Mouse (Mus musculus): ENCODE results near the gene Ckb. TPM values are rescaled to one million over a fixed set of nuclear protein-coding genes. Genes with fewer than 3 reads are reported as not detected.

Ckb gene
- polyA plus RNA-seq, 1 experiment from 2014 or later = 1,731 TPM

DNA sequence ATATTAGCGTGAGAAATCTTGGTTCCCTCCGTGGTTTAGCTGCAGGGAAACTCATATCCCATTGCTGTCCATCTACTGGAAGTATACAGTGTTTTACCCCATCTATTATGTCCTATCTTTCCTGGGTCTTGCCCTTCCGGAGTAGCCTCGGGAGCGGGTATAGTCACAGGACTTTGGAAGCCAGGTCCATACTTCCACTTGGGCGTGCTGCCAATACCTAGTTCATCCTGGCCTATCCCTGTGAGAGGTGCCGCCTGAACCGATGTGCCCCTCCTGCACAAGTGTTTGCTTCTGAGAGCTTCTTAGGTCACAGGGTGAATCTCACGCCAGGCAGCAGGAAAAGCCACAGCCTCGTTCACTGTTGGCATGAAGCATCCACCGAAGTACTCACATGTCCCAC is 17.3 kb upstream of the Ckb start:
- H3K27me3 ChIP-seq (replicated peaks) = no peaks in the 10 kb centered on the region
- no peak overlapping the region for H3K9ac ChIP-seq (replicated peaks)
- no peak overlapping the region for H3K4me2 ChIP-seq
- no peaks in the 10 kb centered on the region for H3K9me3 ChIP-seq (replicated peaks)
- 83% methylated on average over 11 of the region's 11 CpGs for WGBS
- no peak overlapping the region for H3K27ac ChIP-seq (replicated peaks)
- peaks cover 59% of the 10 kb centered on the region for H3K4me1 ChIP-seq
- H3K4me3 ChIP-seq (replicated peaks) = no peak overlapping the region
- no peak for ATAC-seq (ENCODE audit: low FRiP score)
- H3K36me3 ChIP-seq = no peaks in the 10 kb centered on the region

DNA sequence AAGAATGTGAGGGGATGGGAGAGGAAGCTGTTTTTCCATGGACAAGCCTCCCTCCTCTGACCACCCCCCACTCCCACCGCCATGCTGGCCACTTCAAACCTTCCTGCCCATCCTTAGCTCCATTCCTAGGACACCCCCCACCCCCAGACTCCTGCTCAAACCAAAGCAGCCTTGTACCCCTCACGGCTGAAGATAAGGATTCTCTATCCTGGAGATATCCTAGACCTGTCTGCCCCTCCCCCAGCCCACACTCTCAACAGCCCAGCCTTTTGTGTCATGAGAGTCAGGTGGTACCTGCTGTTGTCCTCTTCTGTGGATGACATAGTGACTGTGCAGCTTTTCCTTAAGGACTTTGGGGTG is 15.9 kb upstream of the Ckb start:
- Histone ChIP-seq H3K4me2 (no peak overlapping the region), H3K36me3 (peaks cover 5% of the 10 kb centered on the region; the same call in 1 of the 2 replicates), H3K9ac (replicated peaks) (no peak overlapping the region), H3K4me1 (peaks cover 45% of the 10 kb centered on the region), H3K9me3 (replicated peaks) (no peaks in the 10 kb centered on the region), H3K27ac (replicated peaks) (peak overlapping the region; percentile 83), H3K4me3 (replicated peaks) (no peak overlapping the region), H3K27me3 (replicated peaks) (no peaks in the 10 kb centered on the region)
- no peak for ATAC-seq (ENCODE audit: low FRiP score)
- 38% methylated on average over 2 of the region's 2 CpGs for WGBS

DNA sequence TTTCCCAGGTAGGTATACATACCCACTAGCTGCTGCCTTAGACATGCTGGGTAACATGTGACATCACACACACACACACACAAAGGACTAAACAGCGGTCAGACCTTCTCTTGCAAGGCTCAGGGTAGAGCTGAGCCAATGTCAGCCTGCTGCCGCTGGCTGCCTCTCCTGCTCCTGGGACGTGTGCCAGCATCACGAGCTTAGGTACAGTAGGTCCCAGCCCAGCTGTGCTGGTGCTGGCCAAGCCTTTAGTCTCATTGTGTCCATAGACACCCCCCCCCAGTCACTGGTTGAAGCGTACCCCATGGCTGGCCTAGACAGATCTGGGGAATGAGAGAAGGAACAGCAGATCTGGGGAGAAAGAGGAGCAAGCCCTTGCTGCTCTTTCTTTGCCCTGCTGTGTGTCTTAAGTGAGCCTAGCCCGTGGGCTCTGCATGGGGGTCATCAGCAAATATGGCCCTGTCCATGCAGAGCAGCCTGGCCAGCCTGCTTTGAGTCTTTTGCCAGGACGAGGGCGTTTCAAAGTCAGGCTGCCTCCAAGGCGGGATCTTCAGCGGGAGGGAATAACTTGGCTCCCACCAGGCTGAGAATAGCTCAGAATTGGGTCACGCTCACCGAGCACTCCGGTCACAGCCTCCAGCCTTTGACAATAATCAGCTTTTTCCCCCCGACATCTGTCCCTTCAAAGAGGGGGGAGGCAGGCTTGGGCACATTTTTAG is 15.4 kb upstream of the Ckb start:
- peaks cover 8% of the 10 kb centered on the region; the same call in 1 of the 2 replicates for H3K36me3 ChIP-seq
- peaks cover 40% of the 10 kb centered on the region for H3K4me1 ChIP-seq
- H3K9me3 ChIP-seq (replicated peaks) = no peaks in the 10 kb centered on the region
- H3K27me3 ChIP-seq (replicated peaks) = no peaks in the 10 kb centered on the region
- ATAC-seq (ENCODE audit: low FRiP score) = peak; percentile 43
- H3K9ac ChIP-seq (replicated peaks) = no peak overlapping the region
- 16% methylated on average over 14 of the region's 14 CpGs for WGBS
- no peak overlapping the region for H3K4me3 ChIP-seq (replicated peaks)
- H3K4me2 ChIP-seq = peak overlapping the region; percentile 26; the same call in 1 of the 2 replicates
- H3K27ac ChIP-seq (replicated peaks) = peak overlapping the region; percentile 83

DNA sequence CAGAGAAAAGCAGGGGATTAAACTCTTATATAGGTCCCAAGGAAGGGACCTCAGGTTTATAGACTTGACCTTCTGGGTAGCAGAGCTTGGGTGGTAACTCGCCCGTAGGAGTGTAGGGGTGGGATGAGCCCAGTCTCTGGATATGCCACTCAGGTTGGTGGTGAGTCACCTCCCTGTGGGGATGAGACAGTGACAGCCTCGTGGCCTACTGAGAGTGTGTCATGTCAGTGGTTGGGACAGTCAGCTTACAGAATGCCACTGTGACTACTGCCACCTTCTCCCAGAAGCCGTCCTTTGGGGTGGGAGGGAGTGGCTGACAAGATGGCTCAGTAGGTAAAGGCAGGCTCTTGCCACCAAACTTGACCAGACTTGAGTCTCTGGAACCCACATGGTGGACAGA is 14.3 kb upstream of the Ckb start:
- peaks cover 8% of the 10 kb centered on the region; the same call in 1 of the 2 replicates for H3K36me3 ChIP-seq
- no peak overlapping the region for H3K4me3 ChIP-seq (replicated peaks)
- H3K9me3 ChIP-seq (replicated peaks) = no peaks in the 10 kb centered on the region
- ATAC-seq (ENCODE audit: low FRiP score) = no peak
- H3K27ac ChIP-seq (replicated peaks) = peak overlapping the region; percentile 83
- no peak overlapping the region for H3K9ac ChIP-seq (replicated peaks)
- peaks cover 29% of the 10 kb centered on the region for H3K4me1 ChIP-seq
- WGBS = 89% methylated on average over 4 of the region's 4 CpGs
- no peaks in the 10 kb centered on the region for H3K27me3 ChIP-seq (replicated peaks)
- no peak overlapping the region for H3K4me2 ChIP-seq

DNA sequence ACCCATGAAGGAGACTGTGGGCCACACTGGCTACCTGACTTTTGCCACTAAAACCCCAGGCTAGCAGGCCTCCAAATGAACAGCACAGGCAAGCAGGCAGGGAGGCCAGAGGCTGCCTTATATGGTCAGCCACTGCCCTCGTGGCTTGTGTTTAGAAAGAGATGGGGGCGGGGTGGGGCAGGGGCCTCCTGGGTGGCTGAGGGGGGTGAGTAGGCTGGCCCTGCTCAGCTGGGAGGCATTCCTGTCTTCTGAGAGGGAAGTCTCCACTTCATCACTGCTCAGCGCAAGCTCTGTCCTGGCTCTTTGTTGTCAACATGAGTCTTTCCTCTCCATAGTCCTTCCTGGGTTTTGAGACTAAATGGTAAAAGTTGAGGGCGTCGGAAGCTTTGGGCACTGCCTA is 10.7 kb upstream of the Ckb start:
- H3K27me3 ChIP-seq (replicated peaks) = no peaks in the 10 kb centered on the region
- no peak overlapping the region for H3K4me3 ChIP-seq (replicated peaks)
- no peaks in the 10 kb centered on the region for H3K9me3 ChIP-seq (replicated peaks)
- no peak for ATAC-seq (ENCODE audit: low FRiP score)
- no peak overlapping the region for H3K4me2 ChIP-seq
- H3K36me3 ChIP-seq = peaks cover 14% of the 10 kb centered on the region; the same call in 1 of the 2 replicates
- peaks cover 28% of the 10 kb centered on the region for H3K4me1 ChIP-seq
- 68% methylated on average over 5 of the region's 5 CpGs for whole genome bisulfite sequencing
- H3K27ac ChIP-seq (replicated peaks) = no peak overlapping the region
- no peak overlapping the region for H3K9ac ChIP-seq (replicated peaks)

DNA sequence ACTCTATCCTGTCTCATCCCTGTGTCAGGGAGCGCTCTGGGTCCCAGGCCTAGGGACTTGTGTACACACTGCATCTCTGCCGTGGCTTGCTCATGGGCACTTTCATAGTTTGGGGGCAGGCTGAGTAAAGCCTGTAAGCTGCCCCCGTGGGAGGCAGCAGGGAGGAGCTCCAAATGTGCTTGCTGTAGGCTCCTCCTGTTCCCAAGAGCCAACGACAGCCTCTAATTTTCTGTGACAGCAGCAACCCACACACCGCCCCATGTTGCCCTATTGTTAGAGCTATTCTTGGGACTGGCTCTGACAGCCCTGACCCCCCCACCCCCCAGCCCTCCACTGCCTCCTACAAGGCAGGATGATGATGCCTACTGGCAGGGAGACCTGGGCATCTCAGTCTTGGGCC is 9.9 kb upstream of the Ckb start:
- H3K4me1 ChIP-seq = peaks cover 28% of the 10 kb centered on the region
- H3K9ac ChIP-seq (replicated peaks) = no peak overlapping the region
- WGBS = 81% methylated on average over 5 of the region's 5 CpGs
- ATAC-seq (ENCODE audit: low FRiP score) = no peak
- no peaks in the 10 kb centered on the region for H3K9me3 ChIP-seq (replicated peaks)
- H3K27ac ChIP-seq (replicated peaks) = no peak overlapping the region
- H3K36me3 ChIP-seq = peaks cover 14% of the 10 kb centered on the region; the same call in 1 of the 2 replicates
- no peaks in the 10 kb centered on the region for H3K27me3 ChIP-seq (replicated peaks)
- no peak overlapping the region for H3K4me2 ChIP-seq
- no peak overlapping the region for H3K4me3 ChIP-seq (replicated peaks)

DNA sequence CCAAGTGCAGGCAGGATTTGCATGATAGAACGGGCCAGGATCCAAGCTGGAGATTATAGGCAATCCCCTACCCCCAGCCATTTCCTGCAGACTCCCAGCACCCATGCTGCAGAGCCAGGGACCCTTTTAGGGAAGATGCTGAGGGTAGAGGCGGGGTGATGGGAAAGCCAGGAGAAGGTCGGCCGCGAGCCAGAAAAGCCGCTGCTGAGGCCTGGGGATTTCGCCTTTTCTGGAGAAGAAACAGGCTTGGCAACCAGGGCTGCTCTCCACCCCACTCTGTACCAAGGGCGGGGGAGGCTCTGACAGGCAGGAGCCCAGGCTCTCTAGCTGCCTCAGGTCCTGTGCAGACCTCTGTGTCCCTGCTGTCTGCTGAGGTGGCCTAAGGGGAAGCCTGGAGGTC is 9.2 kb upstream of the Ckb start:
- no peak for ATAC-seq (ENCODE audit: low FRiP score)
- WGBS = 85% methylated on average over 8 of the region's 8 CpGs
- H3K4me3 ChIP-seq (replicated peaks) = no peak overlapping the region
- H3K4me2 ChIP-seq = no peak overlapping the region
- no peaks in the 10 kb centered on the region for H3K9me3 ChIP-seq (replicated peaks)
- H3K27ac ChIP-seq (replicated peaks) = no peak overlapping the region
- peaks cover 14% of the 10 kb centered on the region; the same call in 1 of the 2 replicates for H3K36me3 ChIP-seq
- H3K4me1 ChIP-seq = peaks cover 28% of the 10 kb centered on the region
- H3K27me3 ChIP-seq (replicated peaks) = no peaks in the 10 kb centered on the region
- no peak overlapping the region for H3K9ac ChIP-seq (replicated peaks)

DNA sequence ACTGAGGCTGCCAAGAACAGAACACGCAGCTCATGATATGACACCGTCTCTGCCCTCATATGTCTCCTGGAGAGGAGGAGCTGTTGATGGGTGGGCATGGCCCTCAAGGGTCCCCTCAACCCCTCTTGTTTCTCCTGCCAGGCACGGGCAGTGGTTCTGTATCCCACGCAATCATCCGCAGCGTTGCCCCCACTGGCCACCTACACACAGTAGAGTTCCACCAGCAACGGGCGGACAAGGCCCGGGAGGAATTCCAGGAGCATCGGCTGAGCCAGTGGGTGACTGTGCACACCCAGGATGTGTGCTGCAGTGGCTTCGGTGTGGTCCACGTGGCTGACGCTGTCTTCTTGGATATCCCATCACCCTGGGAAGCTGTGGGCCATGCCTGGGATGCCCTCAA is 8.5 kb upstream of the Ckb start:
- no peak overlapping the region for H3K4me3 ChIP-seq (replicated peaks)
- no peaks in the 10 kb centered on the region for H3K27me3 ChIP-seq (replicated peaks)
- no peaks in the 10 kb centered on the region for H3K9me3 ChIP-seq (replicated peaks)
- ATAC-seq (ENCODE audit: low FRiP score) = no peak
- peaks cover 14% of the 10 kb centered on the region; the same call in 1 of the 2 replicates for H3K36me3 ChIP-seq
- no peak overlapping the region for H3K27ac ChIP-seq (replicated peaks)
- WGBS = 94% methylated on average over 13 of the region's 13 CpGs
- no peak overlapping the region for H3K4me2 ChIP-seq
- H3K9ac ChIP-seq (replicated peaks) = no peak overlapping the region
- peaks cover 28% of the 10 kb centered on the region for H3K4me1 ChIP-seq

DNA sequence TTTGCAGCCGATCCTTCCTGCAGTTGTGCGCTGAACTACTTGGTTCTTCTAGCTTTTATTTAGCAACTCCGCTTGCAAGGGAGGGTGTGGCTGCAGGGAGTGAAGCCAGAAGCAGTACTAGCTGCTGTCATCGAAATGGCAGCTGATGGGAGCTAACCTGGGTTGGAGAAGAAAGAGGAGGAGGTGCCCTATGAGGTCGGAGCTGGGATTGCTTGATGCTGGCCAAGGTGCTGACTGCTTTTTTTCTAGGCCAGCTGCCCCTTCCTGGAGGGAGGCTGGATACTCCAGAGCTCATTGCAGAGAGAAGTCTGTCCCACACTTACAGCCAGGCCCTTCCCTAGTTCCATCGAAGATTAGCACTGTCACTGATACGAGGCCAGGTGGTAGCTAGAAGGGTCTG is 6.9 kb upstream of the Ckb start:
- H3K27ac ChIP-seq (replicated peaks) = no peak overlapping the region
- 61% methylated on average over 7 of the region's 7 CpGs for WGBS
- H3K9ac ChIP-seq (replicated peaks) = peak overlapping the region; percentile 76
- peak overlapping the region; percentile 84 for H3K4me3 ChIP-seq (replicated peaks)
- ATAC-seq (ENCODE audit: low FRiP score) = no peak
- H3K36me3 ChIP-seq = peaks cover 12% of the 10 kb centered on the region; the same call in 1 of the 2 replicates
- H3K4me1 ChIP-seq = peaks cover 28% of the 10 kb centered on the region
- H3K4me2 ChIP-seq = peak overlapping the region; percentile 84
- no peaks in the 10 kb centered on the region for H3K9me3 ChIP-seq (replicated peaks)
- 0 out of 2 replicates have a peak, but pooled peaks cover under 1% of the 10 kb centered on the region for H3K27me3 ChIP-seq (replicated peaks)

DNA sequence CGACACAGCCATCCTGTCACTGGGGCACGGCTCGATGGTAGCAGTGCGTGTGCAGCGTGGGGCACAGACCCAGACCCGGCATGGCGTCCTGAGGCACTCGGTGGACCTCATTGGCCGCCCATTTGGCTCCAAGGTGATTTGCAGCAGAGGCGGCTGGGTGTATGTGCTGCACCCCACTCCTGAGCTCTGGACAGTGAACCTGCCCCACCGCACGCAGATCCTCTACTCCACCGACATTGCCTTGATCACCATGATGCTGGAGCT is 6.5 kb upstream of the Ckb start:
- Histone ChIP-seq H3K4me2 (peak overlapping the region; percentile 84), H3K36me3 (0 out of 2 replicates have a peak, but pooled peaks cover 10% of the 10 kb centered on the region), H3K9ac (replicated peaks) (peak overlapping the region; percentile 76), H3K4me1 (peaks cover 28% of the 10 kb centered on the region), H3K4me3 (replicated peaks) (peak overlapping the region; percentile 84), H3K27ac (replicated peaks) (no peak overlapping the region; the same call in 1 of the 2 replicates), H3K9me3 (replicated peaks) (no peaks in the 10 kb centered on the region), H3K27me3 (replicated peaks) (0 out of 2 replicates have a peak, but pooled peaks cover 3% of the 10 kb centered on the region)
- ATAC-seq (ENCODE audit: low FRiP score) = no peak
- 7% methylated on average over 13 of the region's 13 CpGs for WGBS

DNA sequence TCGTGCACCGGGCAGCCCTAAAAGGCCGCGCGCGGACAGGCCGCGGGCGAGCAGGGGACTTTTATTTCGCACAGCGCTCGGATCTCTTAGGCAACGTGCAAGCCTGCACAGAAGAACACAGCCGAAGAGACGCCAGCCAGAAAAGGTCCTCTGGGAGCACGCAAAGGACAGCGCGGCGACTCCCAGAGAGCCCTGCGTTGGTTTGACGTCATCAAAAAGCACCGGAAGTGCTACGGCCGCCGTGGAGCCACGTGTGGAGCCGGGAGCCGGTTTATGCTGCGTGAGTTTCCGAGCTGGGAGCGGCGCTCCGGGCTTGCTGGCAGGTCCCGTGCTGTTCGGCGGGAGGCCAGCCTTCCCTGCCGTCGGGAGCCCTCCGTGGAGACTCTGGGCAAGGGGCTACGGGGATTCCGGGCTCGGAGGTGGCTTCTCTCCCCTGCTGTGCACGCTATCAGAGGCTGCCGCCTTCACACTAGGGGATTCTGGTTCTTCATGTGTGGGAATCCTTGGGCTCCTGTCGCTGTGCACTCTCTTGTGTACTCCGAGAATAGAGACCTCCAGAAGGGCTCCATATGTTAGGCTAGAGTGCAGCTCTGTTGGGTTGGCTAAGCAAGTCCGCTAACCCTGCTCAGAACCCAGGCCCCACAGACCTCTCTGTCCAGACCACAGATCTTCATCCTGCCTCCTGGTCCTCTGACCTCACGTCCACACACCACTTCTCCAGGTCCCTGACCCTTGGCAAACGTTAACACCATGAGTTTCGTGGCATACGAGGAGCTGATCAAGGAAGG is 5.9 kb upstream of the Ckb start, which contains the start of gene Trmt61a:
Gene Trmt61a, plus strand, starts transcription at position 224 of the 788 bp plus-strand sequence.
- peak within 1 kb of the TSS; percentile 76 for H3K9ac ChIP-seq (replicated peaks)
- H3K4me3 ChIP-seq (replicated peaks) = peak within 1 kb of the TSS; percentile 84
- peak; percentile 90 for ATAC-seq (ENCODE audit: low FRiP score)
- WGBS = under 1% methylated on average over 51 of the region's 51 CpGs
- 0 out of 2 replicates have a peak, but pooled peaks cover 9% of the 10 kb centered on the region for H3K36me3 ChIP-seq
- peak within 1 kb of the TSS; percentile 96 for H3K27ac ChIP-seq (replicated peaks)
- H3K4me1 ChIP-seq = peaks cover 29% of the 10 kb centered on the region
- H3K4me2 ChIP-seq = peak within 1 kb of the TSS; percentile 84
- H3K9me3 ChIP-seq (replicated peaks) = no peaks in the 10 kb centered on the region
- H3K27me3 ChIP-seq (replicated peaks) = 0 out of 2 replicates have a peak, but pooled peaks cover 3% of the 10 kb centered on the region

DNA sequence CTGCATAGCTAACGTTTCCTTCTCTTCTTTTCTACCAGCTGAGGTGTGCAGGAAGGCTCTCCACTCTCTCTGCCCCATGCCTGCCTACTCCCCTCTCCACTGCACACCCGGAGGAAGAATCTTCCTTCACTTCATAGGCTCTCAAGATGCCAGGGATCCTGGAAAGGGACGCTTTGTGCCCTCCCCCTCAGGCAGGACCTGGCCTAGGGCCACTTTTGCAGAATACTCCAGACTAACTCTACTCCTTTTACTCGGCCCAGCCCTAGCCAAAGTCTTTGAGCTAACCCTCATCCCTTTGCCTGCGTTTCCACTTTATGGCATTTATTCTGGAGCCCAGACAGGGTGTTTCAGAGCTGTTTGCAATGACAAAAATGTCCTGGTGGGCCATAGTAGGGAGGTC is 5.3 kb upstream of the Ckb start:
- no peaks in the 10 kb centered on the region for H3K9me3 ChIP-seq (replicated peaks)
- H3K4me1 ChIP-seq = peaks cover 36% of the 10 kb centered on the region
- peak; percentile 29 for ATAC-seq (ENCODE audit: low FRiP score)
- H3K27ac ChIP-seq (replicated peaks) = peak overlapping the region; percentile 96
- WGBS = 17% methylated on average over 5 of the region's 5 CpGs
- H3K27me3 ChIP-seq (replicated peaks) = 0 out of 2 replicates have a peak, but pooled peaks cover 3% of the 10 kb centered on the region
- H3K4me3 ChIP-seq (replicated peaks) = peak overlapping the region; percentile 84
- peak overlapping the region; percentile 84 for H3K4me2 ChIP-seq
- H3K9ac ChIP-seq (replicated peaks) = peak overlapping the region; percentile 76
- H3K36me3 ChIP-seq = 0 out of 2 replicates have a peak, but pooled peaks cover 6% of the 10 kb centered on the region

All from neural tube, embryonic 15.5 days (tissue).